Mouse (Mus musculus): Measurements from ENCODE around the gene Crebzf.

Crebzf gene

DNA sequence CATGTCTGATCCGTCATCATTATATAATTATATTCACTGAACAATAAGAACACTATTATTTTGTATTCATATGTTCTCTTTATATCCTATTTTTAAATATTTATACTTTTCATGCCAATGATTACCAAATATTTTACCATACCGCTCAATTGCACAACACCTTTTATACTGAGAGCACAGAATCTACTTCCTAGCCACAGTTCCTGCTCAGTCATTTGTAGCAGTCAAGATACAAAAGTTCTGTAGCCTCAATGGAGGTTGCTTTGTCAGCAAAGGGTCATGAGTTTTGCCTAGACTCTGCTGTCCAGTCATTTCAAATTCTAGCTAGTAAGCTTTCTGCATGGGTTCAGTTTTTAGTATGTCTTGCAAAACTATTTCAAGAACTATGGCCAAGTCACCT is 40.1 kb downstream of the Crebzf start:
- no peak for DNase-seq

All from layer of hippocampus, adult 9-11 months (tissue).